Mouse (Mus musculus): Measurements from ENCODE around the gene Fndc3b. TPM values are rescaled to one million over a fixed set of nuclear protein-coding genes. Genes with fewer than 3 reads are reported as not detected.
A peak's percentile ranks its signal among the peaks of the same experiment; 100 is the strongest.

Gene Fndc3b
- polyA plus RNA-seq, 1 experiment from 2014 or later: 39.5 TPM

- no peak for ATAC-seq (ENCODE audit: insufficient number of reproducible peaks, low FRiP score, low TSS enrichment, low read depth)
- Histone ChIP-seq H3K27me3 (no peaks in the 10 kb centered on the region), H3K4me3 (no peak overlapping the region), H3K4me2 (no peak overlapping the region), H3K9me3 (no peaks in the 10 kb centered on the region), H3K9ac (no peak overlapping the region), H3K4me1 (no peaks in the 10 kb centered on the region), H3K27ac (no peak overlapping the region), H3K36me3 (peaks cover 87% of the 10 kb centered on the region)
- 82% methylated on average over 15 of the region's 15 CpGs for WGBS
Observed at GRCm38 (mm10) chr3:27462934-27463333, 248.2 kb downstream of the Fndc3b start.

- no peak overlapping the region; the same call in 1 of the 2 replicates for H3K27ac ChIP-seq
- H3K4me1 ChIP-seq: no peaks in the 10 kb centered on the region
- ATAC-seq (ENCODE audit: insufficient number of reproducible peaks, low FRiP score, low TSS enrichment, low read depth): no peak
- no peak overlapping the region for H3K4me2 ChIP-seq
- no peak overlapping the region for H3K9ac ChIP-seq
- H3K9me3 ChIP-seq: no peaks in the 10 kb centered on the region
- no peak overlapping the region for H3K4me3 ChIP-seq
- peaks cover 88% of the 10 kb centered on the region for H3K36me3 ChIP-seq
- no peaks in the 10 kb centered on the region for H3K27me3 ChIP-seq
- 81% methylated on average over 9 of the region's 9 CpGs for WGBS
Observed at GRCm38 (mm10) chr3:27462316-27462902, 248.7 kb downstream of the Fndc3b start.

GRCm38 (mm10) chr3:27461861-27462260, 249.2 kb downstream of the Fndc3b start:
- no peak for ATAC-seq (ENCODE audit: insufficient number of reproducible peaks, low FRiP score, low TSS enrichment, low read depth)
- H3K27me3 ChIP-seq: no peaks in the 10 kb centered on the region

GRCm38 (mm10) chr3:27461037-27461436, 250.1 kb downstream of the Fndc3b start:
- H3K4me1 ChIP-seq: no peaks in the 10 kb centered on the region
- ATAC-seq (ENCODE audit: insufficient number of reproducible peaks, low FRiP score, low TSS enrichment, low read depth): no peak
- no peak overlapping the region for H3K27ac ChIP-seq
- H3K4me2 ChIP-seq: no peak overlapping the region
- H3K36me3 ChIP-seq: peaks cover 91% of the 10 kb centered on the region
- WGBS: 41% methylated on average over 1 of the region's 1 CpGs
- no peak overlapping the region for H3K4me3 ChIP-seq
- H3K9me3 ChIP-seq: no peaks in the 10 kb centered on the region
- no peaks in the 10 kb centered on the region for H3K27me3 ChIP-seq
- no peak overlapping the region for H3K9ac ChIP-seq

More at GRCm38 (mm10) chr3:27461861-27462260, 249.2 kb downstream of the Fndc3b start:
- Histone ChIP-seq H3K36me3 (peaks cover 87% of the 10 kb centered on the region), H3K27ac (no peak overlapping the region; the same call in 1 of the 2 replicates), H3K9ac (no peak overlapping the region), H3K4me1 (no peaks in the 10 kb centered on the region), H3K9me3 (no peaks in the 10 kb centered on the region), H3K4me3 (no peak overlapping the region), H3K4me2 (no peak overlapping the region)
- 87% methylated on average over 7 of the region's 7 CpGs for WGBS

- Histone ChIP-seq H3K9me3 (no peaks in the 10 kb centered on the region), H3K4me3 (no peak overlapping the region), H3K27ac (no peak overlapping the region), H3K27me3 (no peaks in the 10 kb centered on the region), H3K36me3 (peaks cover 96% of the 10 kb centered on the region), H3K9ac (no peak overlapping the region), H3K4me2 (no peak overlapping the region), H3K4me1 (no peaks in the 10 kb centered on the region)
- no peak for ATAC-seq (ENCODE audit: insufficient number of reproducible peaks, low FRiP score, low TSS enrichment, low read depth)
- 87% methylated on average over 9 of the region's 9 CpGs for WGBS
Observed at GRCm38 (mm10) chr3:27458416-27458815, 252.7 kb downstream of the Fndc3b start.

- no peak overlapping the region for H3K9ac ChIP-seq
- peaks cover 95% of the 10 kb centered on the region for H3K36me3 ChIP-seq
- H3K4me2 ChIP-seq: no peak overlapping the region
- H3K9me3 ChIP-seq: no peaks in the 10 kb centered on the region
- H3K27me3 ChIP-seq: no peaks in the 10 kb centered on the region
- H3K4me1 ChIP-seq: no peaks in the 10 kb centered on the region
- WGBS: 88% methylated on average over 14 of the region's 14 CpGs
- no peak for ATAC-seq (ENCODE audit: insufficient number of reproducible peaks, low FRiP score, low TSS enrichment, low read depth)
- H3K27ac ChIP-seq: no peak overlapping the region
- no peak overlapping the region for H3K4me3 ChIP-seq
Observed at GRCm38 (mm10) chr3:27456514-27456913, 254.6 kb downstream of the Fndc3b start.

- Histone ChIP-seq H3K4me1 (no peaks in the 10 kb centered on the region), H3K4me2 (no peak overlapping the region), H3K9me3 (no peaks in the 10 kb centered on the region), H3K27me3 (no peaks in the 10 kb centered on the region), H3K36me3 (peaks cover 95% of the 10 kb centered on the region), H3K4me3 (no peak overlapping the region), H3K9ac (no peak overlapping the region), H3K27ac (no peak overlapping the region)
- 85% methylated on average over 8 of the region's 8 CpGs for WGBS
- no peak for ATAC-seq (ENCODE audit: insufficient number of reproducible peaks, low FRiP score, low TSS enrichment, low read depth)
Observed at GRCm38 (mm10) chr3:27454402-27455195, 256.5 kb downstream of the Fndc3b start.

GRCm38 (mm10) chr3:27453453-27454098, 257.5 kb downstream of the Fndc3b start:
- Histone ChIP-seq H3K4me3 (no peak overlapping the region), H3K27me3 (no peaks in the 10 kb centered on the region), H3K4me2 (no peak overlapping the region), H3K9me3 (no peaks in the 10 kb centered on the region), H3K9ac (no peak overlapping the region), H3K36me3 (peaks cover 95% of the 10 kb centered on the region), H3K4me1 (no peaks in the 10 kb centered on the region), H3K27ac (no peak overlapping the region)
- no peak for ATAC-seq (ENCODE audit: insufficient number of reproducible peaks, low FRiP score, low TSS enrichment, low read depth)
- WGBS: 86% methylated on average over 13 of the region's 13 CpGs

GRCm38 (mm10) chr3:27449447-27449846, 261.7 kb downstream of the Fndc3b start:
- Histone ChIP-seq H3K27ac (no peak overlapping the region), H3K4me1 (no peaks in the 10 kb centered on the region), H3K9me3 (no peaks in the 10 kb centered on the region), H3K27me3 (no peaks in the 10 kb centered on the region), H3K9ac (no peak overlapping the region), H3K4me2 (no peak overlapping the region), H3K4me3 (no peak overlapping the region), H3K36me3 (peaks cover 86% of the 10 kb centered on the region)
- ATAC-seq (ENCODE audit: insufficient number of reproducible peaks, low FRiP score, low TSS enrichment, low read depth): no peak
- 87% methylated on average over 4 of the region's 4 CpGs for WGBS

- no peak overlapping the region for H3K27ac ChIP-seq
Observed at GRCm38 (mm10) chr3:27448367-27448766, 262.7 kb downstream of the Fndc3b start.

GRCm38 (mm10) chr3:27439704-27440103, 271.4 kb downstream of the Fndc3b start:
- no peak for ATAC-seq (ENCODE audit: insufficient number of reproducible peaks, low FRiP score, low TSS enrichment, low read depth)
- WGBS: 86% methylated on average over 16 of the region's 16 CpGs
- H3K9ac ChIP-seq: no peak overlapping the region
- 0 out of 2 replicates have a peak, but pooled peaks cover 2% of the 10 kb centered on the region for H3K4me1 ChIP-seq
- peaks cover 48% of the 10 kb centered on the region for H3K36me3 ChIP-seq
- H3K4me2 ChIP-seq: no peak overlapping the region
- H3K27me3 ChIP-seq: no peaks in the 10 kb centered on the region
- no peak overlapping the region for H3K4me3 ChIP-seq
- H3K27ac ChIP-seq: no peak overlapping the region
- H3K9me3 ChIP-seq: no peaks in the 10 kb centered on the region

More at GRCm38 (mm10) chr3:27448367-27448766, 262.7 kb downstream of the Fndc3b start:
- Histone ChIP-seq H3K4me2 (no peak overlapping the region), H3K27me3 (no peaks in the 10 kb centered on the region), H3K4me3 (no peak overlapping the region), H3K36me3 (peaks cover 81% of the 10 kb centered on the region), H3K4me1 (no peaks in the 10 kb centered on the region), H3K9me3 (no peaks in the 10 kb centered on the region), H3K9ac (no peak overlapping the region)
- WGBS: 85% methylated on average over 9 of the region's 9 CpGs
- ATAC-seq (ENCODE audit: insufficient number of reproducible peaks, low FRiP score, low TSS enrichment, low read depth): no peak

- ATAC-seq (ENCODE audit: insufficient number of reproducible peaks, low FRiP score, low TSS enrichment, low read depth): no peak
Observed at GRCm38 (mm10) chr3:27435096-27435620, 275.9 kb downstream of the Fndc3b start.

More at GRCm38 (mm10) chr3:27435096-27435620, 275.9 kb downstream of the Fndc3b start:
- Histone ChIP-seq H3K27ac (peak overlapping the region; percentile 33; the same call in 1 of the 2 replicates), H3K4me2 (no peak overlapping the region), H3K9ac (no peak overlapping the region), H3K36me3 (peaks cover 39% of the 10 kb centered on the region), H3K27me3 (no peaks in the 10 kb centered on the region), H3K4me1 (0 out of 2 replicates have a peak, but pooled peaks cover 5% of the 10 kb centered on the region), H3K4me3 (no peak overlapping the region), H3K9me3 (no peaks in the 10 kb centered on the region)
- WGBS: 49% methylated on average over 6 of the region's 6 CpGs
